Mouse (Mus musculus): ENCODE results near the gene N4bp2l1. TPM values are rescaled to one million over a fixed set of nuclear protein-coding genes. Genes with fewer than 3 reads are reported as not detected.

The N4bp2l1 gene
- polyA plus RNA-seq, 1 experiment: 7.8 TPM

DNA sequence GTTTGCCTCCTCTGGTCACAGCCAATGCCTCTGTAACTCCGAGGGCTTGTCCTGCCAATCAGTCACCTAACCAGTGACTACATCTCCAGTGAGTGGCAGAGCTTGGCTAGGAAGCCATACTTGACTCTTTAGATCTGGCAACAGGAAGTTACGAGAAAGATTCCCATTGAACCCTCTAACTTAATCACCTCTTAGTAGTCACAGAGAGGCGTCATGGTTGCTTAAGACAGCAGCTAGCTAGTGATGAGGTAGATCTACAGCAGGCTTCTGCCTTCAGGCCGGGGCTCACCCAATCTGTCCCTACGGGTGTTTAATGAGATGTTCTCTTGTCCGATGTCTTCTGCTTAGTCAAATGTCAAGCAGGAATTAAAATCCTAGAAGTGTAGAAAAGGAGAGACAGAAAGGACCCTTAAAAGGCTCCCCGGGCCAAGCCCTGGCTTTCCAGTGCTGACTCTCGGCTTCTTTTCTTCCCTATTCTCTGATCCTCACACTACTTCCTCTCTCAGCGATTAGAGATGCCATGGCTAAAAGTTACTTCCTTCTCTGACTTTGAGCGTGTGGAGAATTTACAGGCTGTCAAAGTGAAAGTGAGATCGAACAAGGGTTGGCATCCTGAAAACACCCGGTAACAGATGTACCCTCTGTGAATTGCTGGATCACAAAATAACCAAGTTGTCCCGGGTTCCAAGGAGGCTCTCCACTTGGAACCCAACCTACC is 4.6 kb downstream of the N4bp2l1 start:
- no peaks in the 10 kb centered on the region for H3K4me1 ChIP-seq (ENCODE audit: control insufficient read depth, insufficient read depth, low read length)
- no peak for DNase-seq
- 84% methylated on average over 13 of the region's 13 CpGs for WGBS
- no peaks in the 10 kb centered on the region for H3K36me3 ChIP-seq (ENCODE audit: control insufficient read depth, insufficient read depth, low read length)
- H3K27ac ChIP-seq (ENCODE audit: insufficient read depth, low read depth, low read length): no peak overlapping the region
- H3K4me3 ChIP-seq (ENCODE audit: insufficient read depth, low read depth, low read length): 0 out of 2 replicates have a peak overlapping the region, but pooled peaks have one; percentile 80
- H3K27me3 ChIP-seq (replicated peaks; ENCODE audit: control insufficient read depth, insufficient read depth, low read length): no peaks in the 10 kb centered on the region
- TF ChIP-seq POLR2A (IDR thresholded peaks at IDR 0.05; ENCODE audit: low read depth, low read length) (no peak), CTCF (conservative IDR thresholded peaks at IDR 0.05; ENCODE audit: insufficient read depth, insufficient read length, low read depth, low read length) (no peak)

- H3K27me3 ChIP-seq (replicated peaks; ENCODE audit: control insufficient read depth, insufficient read depth, low read length): no peaks in the 10 kb centered on the region
- H3K4me1 ChIP-seq (ENCODE audit: control insufficient read depth, insufficient read depth, low read length): no peaks in the 10 kb centered on the region
- DNase-seq: no peak
- H3K36me3 ChIP-seq (ENCODE audit: control insufficient read depth, insufficient read depth, low read length): no peaks in the 10 kb centered on the region
- H3K4me3 ChIP-seq (ENCODE audit: insufficient read depth, low read depth, low read length): no peak overlapping the region
- WGBS: 50% methylated on average over 2 of the region's 2 CpGs
- no peak for TF ChIP-seq POLR2A (IDR thresholded peaks at IDR 0.05; ENCODE audit: low read depth, low read length)
- TF ChIP-seq CTCF (conservative IDR thresholded peaks at IDR 0.05; ENCODE audit: insufficient read depth, insufficient read length, low read depth, low read length): no peak
- H3K27ac ChIP-seq (ENCODE audit: insufficient read depth, low read depth, low read length): no peak overlapping the region
Measured at GRCm38 (mm10) chr5:150589945-150590344, 7.0 kb downstream of the N4bp2l1 start.

DNA sequence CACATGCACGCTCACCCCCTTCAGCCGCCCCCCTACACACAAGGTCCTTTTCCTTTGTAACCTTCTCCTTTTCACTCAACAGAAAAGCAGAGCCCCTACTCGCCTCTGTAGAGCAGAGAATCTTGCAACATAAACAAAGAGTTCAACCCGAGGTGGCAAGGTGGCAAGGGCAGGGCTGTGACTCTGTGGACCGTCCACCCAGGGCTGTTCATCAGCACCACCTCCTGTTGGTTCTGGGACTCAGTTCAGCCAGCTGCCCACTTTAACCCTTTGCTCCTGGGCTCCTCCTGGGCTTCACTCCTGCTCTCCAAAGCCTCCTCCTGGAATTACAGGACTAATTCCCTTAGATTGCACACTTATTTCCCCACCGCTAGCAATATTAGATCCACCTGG is 12.7 kb downstream of the N4bp2l1 start:
- H3K36me3 ChIP-seq (ENCODE audit: control insufficient read depth, insufficient read depth, low read length): no peaks in the 10 kb centered on the region
- no peak overlapping the region for H3K4me3 ChIP-seq (ENCODE audit: insufficient read depth, low read depth, low read length)
- H3K27ac ChIP-seq (ENCODE audit: insufficient read depth, low read depth, low read length): no peak overlapping the region
- DNase-seq: no peak
- TF ChIP-seq CTCF (conservative IDR thresholded peaks at IDR 0.05; ENCODE audit: insufficient read depth, insufficient read length, low read depth, low read length): no peak; the same call in 1 of the 2 replicates
- no peak for TF ChIP-seq POLR2A (IDR thresholded peaks at IDR 0.05; ENCODE audit: low read depth, low read length)
- H3K4me1 ChIP-seq (ENCODE audit: control insufficient read depth, insufficient read depth, low read length): no peaks in the 10 kb centered on the region
- WGBS: 47% methylated on average over 6 of the region's 6 CpGs
- no peaks in the 10 kb centered on the region for H3K27me3 ChIP-seq (replicated peaks; ENCODE audit: control insufficient read depth, insufficient read depth, low read length)

DNA sequence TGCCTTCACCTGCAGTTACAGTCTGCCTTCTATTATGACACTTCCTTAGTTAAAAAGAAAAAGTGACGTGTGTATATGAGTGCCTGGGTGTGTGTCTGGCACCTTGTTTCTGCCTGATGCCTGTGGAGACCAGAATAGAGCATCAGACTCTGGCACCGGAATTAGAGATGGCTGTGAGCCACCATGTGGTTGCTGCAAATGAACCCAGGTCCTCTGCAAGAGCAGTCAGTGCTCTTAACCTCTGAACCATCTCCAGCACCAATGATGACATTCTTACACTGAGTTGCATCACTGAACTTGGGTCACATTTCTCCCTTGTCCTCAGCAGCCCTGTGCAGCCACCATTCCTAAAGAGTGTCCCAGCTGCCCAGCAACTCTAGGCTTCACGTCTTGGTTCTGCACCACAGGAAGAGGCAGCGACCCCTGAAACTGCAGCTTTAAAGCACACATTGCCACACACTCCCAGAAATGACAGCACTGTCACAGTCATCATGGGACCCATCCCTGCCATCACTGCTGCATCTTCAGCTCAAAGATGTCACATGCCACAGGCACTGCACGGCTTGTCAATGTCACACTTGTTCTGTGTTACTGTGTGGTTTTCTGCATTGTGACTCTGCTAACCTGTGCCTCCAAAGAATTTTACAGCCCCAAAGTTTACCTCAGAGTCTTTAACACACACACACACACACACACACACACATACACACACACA is 13.2 kb downstream of the N4bp2l1 start:
- Histone ChIP-seq H3K27me3 (replicated peaks; ENCODE audit: control insufficient read depth, insufficient read depth, low read length) (no peaks in the 10 kb centered on the region), H3K4me3 (ENCODE audit: insufficient read depth, low read depth, low read length) (no peak overlapping the region), H3K4me1 (ENCODE audit: control insufficient read depth, insufficient read depth, low read length) (no peaks in the 10 kb centered on the region), H3K27ac (ENCODE audit: insufficient read depth, low read depth, low read length) (no peak overlapping the region), H3K36me3 (ENCODE audit: control insufficient read depth, insufficient read depth, low read length) (no peaks in the 10 kb centered on the region)
- 46% methylated on average over 5 of the region's 5 CpGs for WGBS
- DNase-seq: peak; percentile 31
- TF ChIP-seq POLR2A (IDR thresholded peaks at IDR 0.05; ENCODE audit: low read depth, low read length) (no peak), CTCF (conservative IDR thresholded peaks at IDR 0.05; ENCODE audit: insufficient read depth, insufficient read length, low read depth, low read length) (no peak)

GRCm38 (mm10) chr5:150583181-150583580 is 13.8 kb downstream of the N4bp2l1 start:
- Histone ChIP-seq H3K4me3 (ENCODE audit: insufficient read depth, low read depth, low read length) (no peak overlapping the region), H3K27me3 (replicated peaks; ENCODE audit: control insufficient read depth, insufficient read depth, low read length) (no peaks in the 10 kb centered on the region), H3K27ac (ENCODE audit: insufficient read depth, low read depth, low read length) (no peak overlapping the region), H3K36me3 (ENCODE audit: control insufficient read depth, insufficient read depth, low read length) (no peaks in the 10 kb centered on the region), H3K4me1 (ENCODE audit: control insufficient read depth, insufficient read depth, low read length) (no peaks in the 10 kb centered on the region)
- DNase-seq: no peak
- WGBS: 76% methylated on average over 5 of the region's 5 CpGs
- TF ChIP-seq POLR2A (IDR thresholded peaks at IDR 0.05; ENCODE audit: low read depth, low read length) (no peak), CTCF (conservative IDR thresholded peaks at IDR 0.05; ENCODE audit: insufficient read depth, insufficient read length, low read depth, low read length) (no peak)

DNA sequence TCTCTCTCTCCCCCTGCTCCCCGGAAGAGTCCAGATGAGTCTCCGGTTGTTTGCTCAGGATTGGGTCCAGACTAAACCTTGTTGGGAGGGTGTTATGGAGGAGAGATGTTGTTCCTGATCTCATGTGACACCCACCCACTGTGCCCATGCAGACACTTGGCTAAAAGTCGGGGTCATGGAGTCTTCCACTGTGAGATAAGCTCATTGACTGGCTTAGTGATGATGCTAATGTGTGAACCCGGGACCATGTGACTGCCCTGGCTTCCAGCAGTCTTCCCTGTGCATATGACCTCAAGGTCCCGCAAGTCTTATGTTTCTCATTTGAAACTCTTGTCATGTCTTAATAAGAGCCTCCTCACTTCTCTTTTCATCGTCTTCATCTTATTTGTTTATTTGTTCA is 15.8 kb downstream of the N4bp2l1 start:
- Histone ChIP-seq H3K36me3 (ENCODE audit: control insufficient read depth, insufficient read depth, low read length) (no peaks in the 10 kb centered on the region), H3K4me1 (ENCODE audit: control insufficient read depth, insufficient read depth, low read length) (no peaks in the 10 kb centered on the region), H3K27ac (ENCODE audit: insufficient read depth, low read depth, low read length) (no peak overlapping the region), H3K4me3 (ENCODE audit: insufficient read depth, low read depth, low read length) (no peak overlapping the region), H3K27me3 (replicated peaks; ENCODE audit: control insufficient read depth, insufficient read depth, low read length) (no peaks in the 10 kb centered on the region)
- TF ChIP-seq POLR2A (IDR thresholded peaks at IDR 0.05; ENCODE audit: low read depth, low read length) (no peak), CTCF (conservative IDR thresholded peaks at IDR 0.05; ENCODE audit: insufficient read depth, insufficient read length, low read depth, low read length) (no peak)
- 83% methylated on average over 6 of the region's 6 CpGs for WGBS
- no peak for DNase-seq

- WGBS: 46% methylated on average over 6 of the region's 6 CpGs
- no peaks in the 10 kb centered on the region for H3K36me3 ChIP-seq (ENCODE audit: control insufficient read depth, insufficient read depth, low read length)
- H3K27ac ChIP-seq (ENCODE audit: insufficient read depth, low read depth, low read length): no peak overlapping the region
- TF ChIP-seq POLR2A (IDR thresholded peaks at IDR 0.05; ENCODE audit: low read depth, low read length) (no peak), CTCF (conservative IDR thresholded peaks at IDR 0.05; ENCODE audit: insufficient read depth, insufficient read length, low read depth, low read length) (no peak)
- no peaks in the 10 kb centered on the region for H3K4me1 ChIP-seq (ENCODE audit: control insufficient read depth, insufficient read depth, low read length)
- H3K27me3 ChIP-seq (replicated peaks; ENCODE audit: control insufficient read depth, insufficient read depth, low read length): no peaks in the 10 kb centered on the region
- DNase-seq: no peak
- H3K4me3 ChIP-seq (ENCODE audit: insufficient read depth, low read depth, low read length): no peak overlapping the region
Measured at GRCm38 (mm10) chr5:150578613-150579171, 18.3 kb downstream of the N4bp2l1 start.

Data from kidney, adult 2 months (tissue).